Mouse (Mus musculus): Measurements from ENCODE around the gene Rftn1.

GRCm38 (mm10) chr17:50126545-50126944 lies 63.9 kb downstream of the Rftn1 start:
- no peak for TF ChIP-seq POLR2A (IDR thresholded peaks at IDR 0.05; ENCODE audit: borderline replicate concordance, insufficient read depth, low read length)
- TF ChIP-seq CTCF (IDR thresholded peaks at IDR 0.05; ENCODE audit: borderline replicate concordance, insufficient read depth, low read depth, low read length) = no peak
